ENCODE assay signal across 11 mouse cellular contexts in the genomic region with DNA sequence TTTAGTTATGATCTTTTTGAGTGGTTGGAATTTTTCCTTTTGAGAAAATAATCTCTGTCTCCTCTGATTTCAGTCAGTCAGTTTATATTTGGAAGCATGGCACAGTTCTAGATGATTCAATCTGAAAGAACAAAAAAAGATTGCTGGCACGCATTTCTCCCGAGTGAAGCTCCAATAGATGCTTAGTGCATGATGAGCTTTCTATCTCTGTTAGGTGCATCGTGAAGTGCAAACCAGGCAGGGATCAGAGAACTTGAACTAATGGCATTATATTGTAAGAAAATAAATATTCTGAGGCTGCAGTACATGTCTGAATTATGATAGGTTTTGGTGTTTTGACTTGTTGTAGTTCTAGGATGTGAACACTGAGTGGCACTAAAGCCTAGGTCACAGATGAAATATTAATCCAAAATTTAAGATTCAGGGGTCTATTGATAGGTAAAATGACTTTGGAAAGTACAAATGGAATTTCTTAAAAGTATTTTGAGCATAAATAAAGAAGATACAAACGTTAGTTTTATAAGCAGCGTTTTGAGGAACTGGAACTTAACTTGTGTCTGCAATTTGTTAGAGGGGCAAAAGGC. TPM values are rescaled to one million over a fixed set of nuclear protein-coding genes. Genes with fewer than 3 reads are reported as not detected.
A peak's percentile ranks its signal among the peaks of the same experiment; 100 is the strongest.
DNase-seq lines count a peak whose midpoint lies in the region; ATAC-seq lines count a peak whose summit lies in the region.
"Had no signal": no experiment of that assay in that cellular context is flagged by ENCODE, and none has a peak within 500 bp of the region (broad histone marks: within the 10 kb centered on the region; RNA-seq: fewer than 3 reads in every experiment).

No protein-coding gene starts in this region.

- ATAC-seq in frontal cortex, adult (ENCODE audit: low TSS enrichment): peak; percentile 85
- ATAC-seq: midbrain, embryonic 13.5 days had no signal

- DNase-seq in frontal cortex, postnatal 10 days (ENCODE audit: low spot score in 2 of 2): no peak
- DNase-seq in right cerebral cortex, adult 18-20 months: peak; percentile 43
- DNase-seq in right cerebral cortex, postnatal 4 days: no peak
- peak; percentile 14 to 28 for DNase-seq in layer of hippocampus, postnatal 14 days (ENCODE audit: low spot score in 2 of 2)
- no peak for DNase-seq in adrenal gland, postnatal 4 days (ENCODE audit: low spot score in 2 of 2)
- DNase-seq in ovary, adult 18-20 months (ENCODE audit: low spot score): no peak
- DNase-seq in testis, postnatal 14 days (ENCODE audit: low spot score): no peak
- DNase-seq: kidney, adult 9 months; thymus, postnatal 14 days had no signal

RNA-seq across cellular contexts. Expression of gene Slc4a10, which starts 59.2 kb away (rescaled TPM):
- 100 to 1,000 TPM; 179 to 181 TPM for total RNA-seq in layer of hippocampus, postnatal 14 days (2021)
- 1 to 10 TPM; 1.9 to 2.5 TPM for total RNA-seq in adrenal gland, postnatal 4 days (2021)

Comparison
In these comparisons a context has a peak if more than half of its experiments do, and no peak if none do; other contexts are left out.
1. DNase-seq: peak in right cerebral cortex, adult 18-20 months (single experiment) and layer of hippocampus, postnatal 14 days (2 of 2); none in frontal cortex, postnatal 10 days (0 of 2), right cerebral cortex, postnatal 4 days (single experiment), adrenal gland, postnatal 4 days (0 of 2), ovary, adult 18-20 months (single experiment) and testis, postnatal 14 days (single experiment).
2. RNA of gene Slc4a10, which starts 59.2 kb away (total RNA-seq): 179 to 181 TPM in layer of hippocampus, postnatal 14 days; 1.9 to 2.5 TPM in adrenal gland, postnatal 4 days; every median in the first group is over 10 times any median in the second.